Mouse (Mus musculus) heart, adult 2 months (tissue): ENCODE measurements around the gene Glcci1. TPM values are rescaled to one million over a fixed set of nuclear protein-coding genes. Genes with fewer than 3 reads are reported as not detected.

Experiments used
- DNase-seq, 2 experiments: peaks; one replicate each; pipeline ENCODE4 v3.0.0; 2021
- H3K27ac ChIP-seq: fragments of 200-600 bp; 2 replicates; pipeline ENCODE4 v1.8.1; 2022
- H3K27me3 ChIP-seq: fragments of 200-500 bp; 2 replicates; pipeline ENCODE4 v1.6.1; 2012; ENCODE audit warnings: mild to moderate bottlenecking, low read length, inconsistent platforms, mixed read lengths; ENCODE audit not compliant: control insufficient read depth, insufficient read depth
- H3K36me3 ChIP-seq: fragments of 200-500 bp; 2 replicates; pipeline ENCODE4 v1.6.1; 2012; ENCODE audit warnings: low read length, inconsistent platforms; ENCODE audit not compliant: control insufficient read depth, insufficient read depth
- H3K4me1 ChIP-seq: fragments of 200-500 bp; 2 replicates; pipeline ENCODE4 v1.6.1; 2011; ENCODE audit warnings: low read length; ENCODE audit not compliant: control insufficient read depth, insufficient read depth
- H3K4me3 ChIP-seq: fragments of 200-600 bp; 2 replicates; pipeline ENCODE4 v1.8.1; 2022
- H3K79me2 ChIP-seq: fragments of 200-500 bp; replicated peaks from 2 replicates; pipeline ENCODE4 v1.6.1; 2012; ENCODE audit warnings: mild to moderate bottlenecking, inconsistent platforms, low read length, moderate library complexity, mixed read lengths; ENCODE audit not compliant: control insufficient read depth, insufficient read depth
- H3K9ac ChIP-seq: fragments of 200-500 bp; 2 replicates; pipeline ENCODE4 v1.6.1; 2012; ENCODE audit warnings: low read depth, mild to moderate bottlenecking, control low read depth, inconsistent platforms, low read length, mixed read lengths
- CTCF ChIP-seq: fragments of 200-600 bp; IDR thresholded peaks from 2 replicates; pipeline ENCODE4 v1.8.1; 2022; ENCODE audit warnings: antibody characterized with exemption, mild to moderate bottlenecking, moderate library complexity
- EP300 ChIP-seq: fragments of 200-500 bp; IDR thresholded peaks from 2 replicates; pipeline ENCODE4 v1.6.1; 2011; ENCODE audit warnings: low read depth, low read length, control low read depth; ENCODE audit not compliant: insufficient read depth
- POLR2A ChIP-seq: fragments of 200-500 bp; IDR thresholded peaks from 2 replicates; pipeline ENCODE4 v1.6.1; 2011; ENCODE audit warnings: mild to moderate bottlenecking, low read depth, low read length, control low read depth; ENCODE audit not compliant: insufficient read depth
- WGBS: fragments of 180-500 bp; shearing (Covaris S2); methylation state at CpG from one replicate; pipeline ENCODE4 v1.1.7; 2018; 5-methylcytosine and 5-hydroxymethylcytosine counted together
- intact Hi-C: fragments of 180-260 bp; cut with DNase I; formaldehyde crosslinking; loops from one replicate; pipeline ENCODE4 v1.15.1; 2025
- polyA plus RNA-seq: library from polyadenylated mRNA; depleted of rRNA; stranded (reverse); fragments of >200 nt; gene quantifications from 2 replicates; pipeline ENCODE4 v1.2.3, GENCODE M21; 2012
- total RNA-seq, 2 experiments: library from RNA; stranded (reverse); gene quantifications; 2 replicates each; pipeline ENCODE4 v1.2.3; 2021

The Glcci1 gene
- total and polyA plus RNA-seq, 3 experiments = 1.7 to 10.7 (median 9.0) TPM

GRCm38 (mm10) chr6:8619582-8620350, 110.4 kb downstream of the Glcci1 start:
- Histone ChIP-seq H3K36me3 (no peaks in the 10 kb centered on the region), H3K27me3 (no peaks in the 10 kb centered on the region), H3K4me3 (no peak overlapping the region), H3K4me1 (no peaks in the 10 kb centered on the region), H3K27ac (no peak overlapping the region), H3K9ac (no peak overlapping the region), H3K79me2 (no peaks in the 10 kb centered on the region)
- intact Hi-C loops = no loop called here
- WGBS = 74% methylated on average over 4 of the region's 4 CpGs
- DNase-seq = no peak
- TF ChIP-seq EP300 (no peak), POLR2A (no peak), CTCF (no peak)

- Histone ChIP-seq H3K79me2 (no peaks in the 10 kb centered on the region), H3K27ac (no peak overlapping the region), H3K27me3 (no peaks in the 10 kb centered on the region), H3K4me1 (no peaks in the 10 kb centered on the region), H3K4me3 (no peak overlapping the region), H3K36me3 (no peaks in the 10 kb centered on the region), H3K9ac (no peak overlapping the region)
- 62% methylated on average over 3 of the region's 3 CpGs for WGBS
- TF ChIP-seq EP300 (no peak), POLR2A (no peak), CTCF (no peak)
- DNase-seq = no peak
- intact Hi-C loops = no loop called here
Observed at GRCm38 (mm10) chr6:8623045-8623444, 113.6 kb downstream of the Glcci1 start.

- WGBS = 87% methylated on average over 8 of the region's 8 CpGs
- no peaks in the 10 kb centered on the region for H3K4me1 ChIP-seq
- no peak overlapping the region for H3K27ac ChIP-seq
- H3K4me3 ChIP-seq = no peak overlapping the region
- no peak for DNase-seq
- TF ChIP-seq POLR2A (no peak), CTCF (no peak), EP300 (no peak)
- intact Hi-C loops = no loop called here
- H3K79me2 ChIP-seq = no peaks in the 10 kb centered on the region
- H3K27me3 ChIP-seq = no peaks in the 10 kb centered on the region
- H3K36me3 ChIP-seq = no peaks in the 10 kb centered on the region
- H3K9ac ChIP-seq = no peak overlapping the region
Observed at GRCm38 (mm10) chr6:8628226-8628625, 118.8 kb downstream of the Glcci1 start.

GRCm38 (mm10) chr6:8628715-8629267, 119.4 kb downstream of the Glcci1 start:
- intact Hi-C loops = no loop called here
- DNase-seq = no peak
- WGBS = 95% methylated on average over 7 of the region's 7 CpGs

GRCm38 (mm10) chr6:8630531-8630930, 121.1 kb downstream of the Glcci1 start:
- Histone ChIP-seq H3K79me2 (no peaks in the 10 kb centered on the region), H3K4me3 (no peak overlapping the region), H3K4me1 (no peaks in the 10 kb centered on the region), H3K27me3 (no peaks in the 10 kb centered on the region), H3K36me3 (no peaks in the 10 kb centered on the region), H3K27ac (no peak overlapping the region), H3K9ac (no peak overlapping the region)
- WGBS = 75% methylated on average over 7 of the region's 7 CpGs
- intact Hi-C loops = no loop called here
- TF ChIP-seq POLR2A (no peak), EP300 (no peak), CTCF (no peak)
- DNase-seq = no peak

More at GRCm38 (mm10) chr6:8628715-8629267, 119.4 kb downstream of the Glcci1 start:
- H3K27ac ChIP-seq = no peak overlapping the region
- no peak overlapping the region for H3K4me3 ChIP-seq
- no peaks in the 10 kb centered on the region for H3K36me3 ChIP-seq
- H3K9ac ChIP-seq = no peak overlapping the region
- no peaks in the 10 kb centered on the region for H3K4me1 ChIP-seq
- H3K79me2 ChIP-seq = no peaks in the 10 kb centered on the region
- TF ChIP-seq CTCF = no peak
- no peak for TF ChIP-seq POLR2A
- no peak for TF ChIP-seq EP300
- no peaks in the 10 kb centered on the region for H3K27me3 ChIP-seq

GRCm38 (mm10) chr6:8631362-8631761, 122.0 kb downstream of the Glcci1 start:
- H3K79me2 ChIP-seq = no peaks in the 10 kb centered on the region
- no peaks in the 10 kb centered on the region for H3K36me3 ChIP-seq
- no peak for DNase-seq
- intact Hi-C loops = no loop called here
- H3K4me1 ChIP-seq = no peaks in the 10 kb centered on the region
- 93% methylated on average over 8 of the region's 8 CpGs for WGBS
- H3K9ac ChIP-seq = no peak overlapping the region
- H3K27ac ChIP-seq = no peak overlapping the region
- no peak overlapping the region for H3K4me3 ChIP-seq
- no peaks in the 10 kb centered on the region for H3K27me3 ChIP-seq
- TF ChIP-seq EP300 (no peak), CTCF (no peak), POLR2A (no peak)
